In genomic region chr5:107147951-107148766, GRCm38 (mm10) we compare ENCODE assay signal across 8 mouse cellular contexts.
DNase-seq lines count a peak whose midpoint lies in the region; ATAC-seq lines count a peak whose summit lies in the region.

No protein-coding gene starts in this region.

- H3K9ac ChIP-seq in embryonic facial prominence, embryonic 14.5 days (ENCODE audit: low read depth, low read length), result no peak overlapping the region
- no peak overlapping the region for H3K9ac ChIP-seq in lung, embryonic 16.5 days (ENCODE audit: low read length)

- peak; percentile 37 to 38 for DNase-seq in CD8-positive naive resting alpha-beta T cell, adult 2 months (ENCODE audit: low read depth in 2 of 2, low spot score in 2 of 2)
- DNase-seq in adipocyte (ENCODE audit: low spot score), result peak; percentile 93
- peak; percentile 93 for DNase-seq in embryonic facial prominence, embryonic 14.5 days (ENCODE audit: low spot score)
- DNase-seq in heart, postnatal 10 days, result peak; percentile 93
- peak; percentile 70 to 77 for DNase-seq in kidney, postnatal 4 days
- DNase-seq in retina, postnatal 7 days (ENCODE audit: low read depth, low spot score), result peak; percentile 24
- no peak for DNase-seq in urinary bladder, adult 2 months (ENCODE audit: low spot score)

- peak; percentile 31 for ATAC-seq in embryonic facial prominence, embryonic 14.5 days (ENCODE audit: low read depth)
- peak; percentile 79 for ATAC-seq in lung, embryonic 16.5 days (ENCODE audit: low read depth)

- 30% methylated on average over 13 of the region's 13 CpGs for WGBS in embryonic facial prominence, embryonic 14.5 days
- WGBS in lung, embryonic 16.5 days, result 44% methylated on average over 13 of the region's 13 CpGs

- H3K9me3 ChIP-seq in embryonic facial prominence, embryonic 14.5 days (ENCODE audit: control insufficient read depth, low read length), result no peaks in the 10 kb centered on the region
- H3K9me3 ChIP-seq in lung, embryonic 16.5 days (ENCODE audit: control insufficient read depth, low read length), result no peaks in the 10 kb centered on the region

- H3K27ac ChIP-seq in embryonic facial prominence, embryonic 14.5 days (replicated peaks; ENCODE audit: low read depth, low read length), result peak overlapping the region; percentile 61
- peak overlapping the region; percentile 84 for H3K27ac ChIP-seq in lung, embryonic 16.5 days (ENCODE audit: low read length)

- H3K36me3 ChIP-seq in embryonic facial prominence, embryonic 14.5 days (ENCODE audit: control insufficient read depth, insufficient read depth, low read length), result peaks cover 10% of the 10 kb centered on the region
- H3K36me3 ChIP-seq in lung, embryonic 16.5 days (ENCODE audit: control insufficient read depth, insufficient read depth, low read length), result no peaks in the 10 kb centered on the region

- H3K4me2 ChIP-seq in embryonic facial prominence, embryonic 14.5 days (ENCODE audit: low read depth, low read length), result no peak overlapping the region
- no peak overlapping the region for H3K4me2 ChIP-seq in lung, embryonic 16.5 days (ENCODE audit: low read depth, low read length)

- H3K4me3 ChIP-seq in embryonic facial prominence, embryonic 14.5 days (ENCODE audit: low read depth, low read length), result no peak overlapping the region
- H3K4me3 ChIP-seq in lung, embryonic 16.5 days (ENCODE audit: low read length), result no peak overlapping the region

- no peaks in the 10 kb centered on the region for H3K27me3 ChIP-seq in embryonic facial prominence, embryonic 14.5 days (replicated peaks; ENCODE audit: control insufficient read depth, insufficient read depth, low read length)
- no peaks in the 10 kb centered on the region for H3K27me3 ChIP-seq in lung, embryonic 16.5 days (ENCODE audit: control insufficient read depth, insufficient read depth, low read depth, low read length)

- H3K4me1 ChIP-seq in embryonic facial prominence, embryonic 14.5 days (ENCODE audit: control insufficient read depth, insufficient read depth, low read length), result peaks cover 54% of the 10 kb centered on the region
- peaks cover 27% of the 10 kb centered on the region for H3K4me1 ChIP-seq in lung, embryonic 16.5 days (replicated peaks; ENCODE audit: control insufficient read depth, insufficient read depth, low read length)

- intact Hi-C loops in heart, postnatal 10 days (cut with DNase I), result loop anchor here (5.0 kb wide), 1 partner anchor 156 kb away; no protein-coding TSS in a partner anchor
